Mouse (Mus musculus): ENCODE measurements around the gene Sypl.

DNA sequence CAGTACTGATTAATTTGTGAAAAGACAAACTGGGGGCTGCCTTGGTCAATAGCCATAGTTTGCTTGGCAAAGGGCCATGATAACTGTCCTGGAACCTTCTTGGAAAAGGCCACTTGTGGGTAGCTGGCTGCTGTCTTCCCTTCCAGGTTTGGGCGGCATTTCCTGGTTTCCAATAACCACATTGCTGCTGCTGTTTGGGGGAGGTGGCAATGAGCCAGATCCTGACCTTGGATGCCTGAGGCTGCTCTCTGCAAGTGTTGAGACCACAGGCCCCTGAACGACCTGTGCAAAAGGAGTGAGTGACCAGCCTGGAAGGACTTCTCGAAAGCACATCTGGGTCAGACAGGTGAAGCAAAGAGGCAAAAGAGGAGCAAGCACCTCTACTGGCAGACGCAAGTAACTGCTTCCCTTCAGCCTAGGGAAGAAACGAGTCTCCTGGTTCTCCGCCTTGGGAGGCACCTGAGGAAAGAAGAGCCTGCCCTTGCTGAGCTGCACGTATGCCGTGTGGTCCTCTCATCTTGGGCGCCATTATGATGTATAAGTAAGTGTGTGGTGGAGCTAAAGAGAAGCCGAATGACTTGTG is 74.5 kb downstream of the Sypl start:
- TF ChIP-seq CTCF (IDR thresholded peaks at IDR 0.05; ENCODE audit: low read depth, low read length) (no peak), POLR2AphosphoS5 (IDR thresholded peaks at IDR 0.05; ENCODE audit: insufficient replicate concordance, low read depth, low read length) (no peak), GATA2 (IDR thresholded peaks at IDR 0.05; ENCODE audit: borderline replicate concordance, low read depth, low read length) (no peak), GATA1 (IDR thresholded peaks at IDR 0.05; ENCODE audit: borderline replicate concordance, low read length) (no peak)

Data from G1E (cell line).